Mouse (Mus musculus): ENCODE measurements around the gene Cyp2d10. TPM values are rescaled to one million over a fixed set of nuclear protein-coding genes. Genes with fewer than 3 reads are reported as not detected.
"Not testable (repeated sequence)": the region's sequence is repeated elsewhere in the genome, so short reads cannot be mapped to it uniquely, and the experiment has no call there.

Cyp2d10 gene
- under 1 TPM in 1 of 2 experiments, not detected in 1; 0.83 TPM for total RNA-seq (2021)
- long read RNA-seq, experiment 1, partial matches to known transcripts: 0 of 1 reads
- long read RNA-seq, experiment 1, other reads (novel, unspliced or antisense): 1 of 1 reads
- long read RNA-seq, experiment 2, transcript Cyp2d10-201 (9 exons, 1,648 nt): major isoform, 6 of 8 reads
- long read RNA-seq, experiment 2, partial matches to known transcripts: 1 of 8 reads
- long read RNA-seq, experiment 2, other reads (novel, unspliced or antisense): 1 of 8 reads

DNA sequence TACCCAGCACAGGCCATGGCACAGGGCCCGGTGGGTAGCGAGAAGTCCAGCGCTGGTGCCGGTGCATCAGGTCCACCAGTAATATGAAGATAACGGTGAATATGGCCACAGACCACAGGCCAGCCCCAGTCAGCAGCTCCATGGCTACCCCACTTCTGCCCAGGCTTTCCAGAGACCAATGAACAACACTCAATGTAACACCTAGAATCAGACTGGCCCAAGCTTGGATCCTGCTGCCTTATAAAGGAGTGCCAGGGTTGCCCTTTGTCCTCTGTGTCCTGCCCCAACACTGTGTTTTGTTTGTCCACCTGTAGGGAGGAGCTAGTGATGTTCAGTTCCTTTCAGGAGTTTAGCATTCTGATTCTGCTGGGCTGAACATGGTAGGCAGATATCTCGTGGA is at the start of gene Cyp2d10:
Cyp2d10 (minus strand) TSS at position 215 of the 400 bp plus-strand sequence.
- no peak for DNase-seq

DNA sequence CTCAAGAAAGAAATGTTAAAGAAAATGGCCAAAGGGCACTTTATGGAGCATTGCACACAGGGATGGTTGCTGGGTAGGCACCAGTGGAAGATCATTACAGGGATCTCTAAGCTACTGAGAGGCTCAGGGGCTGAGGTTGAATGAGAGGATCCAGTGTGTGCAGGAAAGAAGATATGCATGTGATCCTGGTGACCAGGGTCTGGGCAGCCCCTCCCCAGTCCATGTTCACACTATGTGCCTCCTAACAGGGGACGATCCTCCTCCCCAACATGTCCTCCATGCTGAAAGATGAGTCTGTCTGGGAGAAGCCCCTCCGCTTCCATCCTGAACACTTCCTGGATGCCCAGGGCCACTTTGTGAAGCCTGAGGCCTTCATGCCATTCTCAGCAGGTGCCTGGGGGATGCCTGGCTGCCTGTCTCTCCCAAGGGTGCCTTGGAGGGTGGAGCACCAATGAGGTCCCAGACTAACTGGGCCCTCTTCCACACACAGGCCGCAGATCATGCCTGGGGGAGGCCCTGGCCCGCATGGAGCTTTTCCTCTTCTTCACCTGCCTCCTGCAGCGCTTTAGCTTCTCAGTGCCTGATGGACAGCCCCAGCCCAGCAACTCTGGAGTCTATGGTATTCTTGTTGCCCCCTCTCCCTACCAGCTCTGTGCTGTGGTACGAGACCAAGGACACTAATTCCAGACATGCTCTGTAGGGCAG is 49.2 kb upstream of the Cyp2d10 start:
- DNase-seq: not testable (repeated sequence)

DNA sequence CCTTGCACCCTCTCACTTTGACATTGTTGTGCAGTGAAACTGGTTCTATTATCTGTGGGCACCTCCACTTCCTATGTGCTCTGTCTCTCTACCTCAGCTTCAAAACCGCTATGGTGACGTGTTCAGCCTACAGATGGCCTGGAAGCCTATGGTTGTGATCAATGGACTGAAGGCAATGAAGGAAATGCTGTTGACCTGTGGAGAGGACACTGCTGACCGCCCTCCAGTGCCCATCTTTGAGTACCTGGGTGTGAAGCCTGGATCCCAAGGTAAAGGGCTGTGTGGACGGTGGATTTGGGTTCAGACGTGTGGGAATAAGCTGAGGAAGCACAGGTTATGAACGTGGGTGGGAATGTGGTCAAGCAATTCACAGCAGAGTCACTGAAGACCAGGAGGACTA is 46.5 kb upstream of the Cyp2d10 start:
- DNase-seq: not testable (repeated sequence)

DNA sequence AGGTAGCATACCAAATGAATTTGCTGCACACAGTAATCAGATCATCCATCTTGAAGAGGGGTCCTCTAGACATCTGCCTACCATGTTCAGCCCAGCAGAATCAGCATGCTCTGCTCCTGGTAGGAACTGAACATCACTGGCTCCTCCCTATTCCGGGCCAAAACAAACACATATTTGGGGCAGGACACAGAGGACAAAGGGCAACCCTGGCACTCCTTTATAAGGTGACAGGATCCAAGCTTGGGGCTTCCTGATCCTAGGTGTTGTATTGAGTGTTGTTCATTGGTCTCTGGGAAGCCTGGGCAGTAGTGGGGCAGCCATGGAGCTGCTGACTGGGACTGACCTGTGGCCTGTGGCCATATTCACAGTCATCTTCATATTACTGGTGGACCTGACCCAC is 45.1 kb upstream of the Cyp2d10 start:
- DNase-seq: not testable (repeated sequence)

DNA sequence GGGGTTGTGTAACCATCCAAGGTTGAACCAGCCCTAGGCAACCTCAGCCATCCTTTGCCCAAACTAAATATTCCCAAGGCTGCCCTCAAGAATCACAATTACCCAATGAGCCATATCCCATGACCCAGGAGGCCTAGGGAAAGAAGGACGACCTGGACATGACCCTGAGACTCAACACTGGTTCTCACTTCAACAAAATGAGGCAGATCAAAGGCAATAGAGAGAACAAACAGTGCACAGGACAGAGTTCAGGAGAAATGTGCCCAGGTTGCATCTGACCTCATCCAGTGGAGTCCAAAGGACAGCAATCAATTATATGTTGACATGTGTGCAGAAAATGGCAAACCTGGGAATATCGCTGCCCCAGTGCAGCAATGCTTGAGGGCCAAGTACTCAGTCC is 43.0 kb upstream of the Cyp2d10 start:
- DNase-seq: peak in 1 of 2 experiments; percentile 3

DNA sequence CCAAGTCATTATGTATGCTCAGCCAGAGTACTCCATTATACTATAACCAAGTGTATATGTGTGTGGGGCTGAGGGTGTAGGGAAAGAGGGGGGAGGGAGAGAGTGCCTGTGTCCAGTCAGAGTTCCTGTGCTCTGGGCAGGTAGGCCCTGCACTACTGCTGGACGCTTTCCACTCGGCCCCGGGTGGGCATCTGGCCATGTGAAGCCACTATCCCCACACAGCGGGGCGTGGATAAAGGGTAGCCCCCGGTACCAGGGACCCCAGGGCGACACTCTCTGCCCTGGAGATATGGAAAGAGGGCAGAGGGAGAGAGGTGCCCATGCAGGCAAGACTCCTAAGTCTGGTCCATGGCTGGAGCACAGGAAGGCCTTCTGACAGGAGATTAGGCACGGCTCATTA is 38.2 kb upstream of the Cyp2d10 start:
- no peak for DNase-seq

DNA sequence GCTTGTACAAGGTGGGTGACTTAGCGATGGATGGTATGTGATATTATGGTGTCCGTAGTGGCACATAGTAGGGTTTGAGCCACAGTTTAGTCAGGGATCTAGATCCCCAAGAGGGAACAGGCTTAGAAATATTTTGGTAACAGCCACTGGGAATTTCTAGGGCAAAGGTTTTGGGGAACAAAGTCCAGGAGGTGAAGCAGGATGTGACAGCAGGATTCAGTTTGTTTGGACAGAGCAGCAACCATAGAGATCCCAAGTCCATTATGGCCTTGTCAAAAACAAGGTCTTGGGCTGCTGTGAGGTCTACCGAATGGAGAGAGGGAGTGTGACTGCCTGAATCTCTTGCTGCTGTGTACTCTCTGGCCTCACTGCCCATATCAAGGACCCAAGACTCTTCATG is 36.7 kb upstream of the Cyp2d10 start:
- no peak for DNase-seq

DNA sequence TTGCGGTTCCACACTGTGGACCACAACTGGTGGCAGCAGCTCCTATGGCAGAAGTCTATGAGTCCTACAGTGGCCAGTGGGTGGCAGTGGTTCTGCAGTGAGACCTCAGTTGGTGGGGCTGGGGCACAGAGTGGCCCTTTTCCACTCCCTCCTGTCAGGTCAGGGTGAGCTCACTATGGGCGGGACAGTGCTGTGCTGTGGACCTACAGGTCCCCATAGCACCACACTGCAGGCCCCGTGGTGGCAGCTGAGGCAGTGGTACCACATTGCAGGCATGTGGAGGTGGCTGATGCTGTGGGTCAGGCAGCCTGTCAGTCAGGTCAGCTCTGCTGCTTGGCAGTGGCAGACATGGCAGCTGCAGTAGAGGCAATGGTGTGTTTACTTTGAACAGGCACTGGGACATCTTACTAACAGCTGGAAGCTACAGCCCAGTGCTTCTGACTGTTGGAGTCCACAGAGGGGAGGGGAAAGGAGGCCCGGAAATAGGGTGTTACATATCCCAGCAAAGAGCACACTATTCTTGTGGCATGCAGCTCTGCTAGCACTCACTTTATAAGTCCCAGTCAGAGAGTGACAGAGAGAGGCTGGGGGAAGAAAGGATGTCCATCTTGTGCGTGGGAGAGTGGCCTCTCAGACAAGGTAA is 31.1 kb upstream of the Cyp2d10 start:
- DNase-seq: no peak

DNA sequence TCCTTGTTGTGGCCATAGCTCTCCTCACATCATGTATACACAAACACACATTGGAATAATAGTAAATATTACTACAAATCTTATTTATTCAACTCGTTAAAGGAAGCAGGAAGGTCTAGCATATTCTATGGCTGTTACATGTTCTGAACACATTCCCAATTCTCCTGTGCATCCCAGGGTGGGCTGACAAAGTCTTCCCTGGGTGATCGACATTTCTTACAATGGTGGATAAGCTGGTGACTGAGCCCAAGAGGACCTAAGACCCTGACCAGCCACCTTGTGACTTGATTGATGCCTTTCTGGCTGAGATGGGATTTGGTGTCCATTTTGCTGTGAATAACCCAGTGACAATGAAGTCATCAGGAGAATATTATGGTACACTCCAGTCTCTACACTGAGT is 28.6 kb upstream of the Cyp2d10 start:
- DNase-seq: no peak

DNA sequence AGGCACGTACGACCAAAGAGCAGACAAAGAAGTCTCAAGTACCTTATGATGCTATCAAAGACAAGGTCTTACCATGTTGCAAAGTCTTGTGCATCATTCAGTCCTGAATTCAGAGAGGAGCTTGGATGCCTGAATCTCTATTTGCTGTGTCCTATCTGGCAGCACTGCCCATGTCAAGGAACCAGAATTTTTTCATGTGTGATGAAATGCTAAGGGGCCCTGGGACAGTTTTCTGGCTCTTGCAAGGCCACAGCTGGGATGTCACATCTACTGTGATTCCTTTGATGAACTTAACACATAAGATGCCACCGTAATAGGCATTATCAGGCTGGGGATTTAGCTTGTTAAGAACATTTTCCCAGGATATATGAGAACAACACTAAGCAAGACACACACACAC is 28.0 kb upstream of the Cyp2d10 start:
- no peak for DNase-seq

DNA sequence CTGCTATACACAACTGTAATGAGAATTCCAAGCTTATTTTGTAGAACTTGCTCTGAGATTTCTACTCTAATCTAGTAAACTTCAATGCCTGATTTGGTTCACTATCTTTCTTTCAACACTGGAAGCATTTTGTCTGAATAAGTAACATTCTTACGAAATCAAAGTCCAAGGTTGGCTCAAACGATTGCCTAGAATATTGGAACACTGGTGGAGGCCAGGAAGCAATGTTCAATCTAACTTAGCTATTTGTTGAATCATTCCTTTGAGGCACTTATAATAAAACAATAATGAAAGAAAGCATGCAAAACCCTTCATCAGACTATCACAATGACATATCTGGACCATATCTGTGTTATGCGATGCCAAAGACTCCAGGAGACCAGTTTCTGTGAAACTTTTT is 27.5 kb upstream of the Cyp2d10 start:
- DNase-seq: no peak

DNA sequence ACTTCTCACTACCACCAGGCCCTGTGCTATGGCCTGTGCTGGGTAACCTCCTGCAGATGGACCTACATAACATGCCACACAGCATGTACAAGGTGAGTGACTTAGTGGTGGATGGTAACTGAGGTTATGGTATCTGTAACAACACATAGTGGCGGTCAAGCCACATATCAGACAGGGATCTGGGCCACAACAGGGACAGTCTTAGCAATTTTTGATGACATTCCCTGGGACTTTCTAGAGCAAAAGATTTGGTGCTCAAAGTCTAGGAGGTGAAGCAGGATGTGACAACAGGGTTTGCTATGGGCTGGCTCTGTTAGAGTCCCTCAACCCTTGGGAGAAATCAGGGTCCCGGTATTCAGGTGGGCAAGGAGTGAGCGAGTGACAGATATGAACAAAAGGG is 26.6 kb upstream of the Cyp2d10 start:
- DNase-seq: no peak

DNA sequence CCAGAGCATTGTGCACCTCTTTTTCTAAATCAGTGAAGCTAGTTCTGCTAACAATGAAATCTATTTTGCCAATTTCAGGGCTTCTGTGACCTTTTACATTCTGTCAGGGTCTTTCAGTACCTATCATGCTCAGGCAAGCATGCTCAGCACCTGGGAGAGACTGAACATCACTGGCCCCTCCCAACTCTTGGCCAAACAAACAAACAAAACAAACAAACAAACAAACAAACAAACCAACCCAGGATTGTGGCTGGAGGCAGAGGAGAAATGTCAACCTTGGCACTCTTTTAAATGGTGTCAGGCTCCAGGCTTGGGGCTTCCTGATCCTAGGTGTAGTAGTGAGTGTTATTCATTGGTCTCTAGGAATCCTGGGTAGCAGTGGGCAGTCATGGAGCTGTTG is 26.1 kb upstream of the Cyp2d10 start, which contains the start of gene Cyp2d9:
Cyp2d9 (plus strand) TSS at position 301 of the 400 bp plus-strand sequence.
- no peak for DNase-seq

DNA sequence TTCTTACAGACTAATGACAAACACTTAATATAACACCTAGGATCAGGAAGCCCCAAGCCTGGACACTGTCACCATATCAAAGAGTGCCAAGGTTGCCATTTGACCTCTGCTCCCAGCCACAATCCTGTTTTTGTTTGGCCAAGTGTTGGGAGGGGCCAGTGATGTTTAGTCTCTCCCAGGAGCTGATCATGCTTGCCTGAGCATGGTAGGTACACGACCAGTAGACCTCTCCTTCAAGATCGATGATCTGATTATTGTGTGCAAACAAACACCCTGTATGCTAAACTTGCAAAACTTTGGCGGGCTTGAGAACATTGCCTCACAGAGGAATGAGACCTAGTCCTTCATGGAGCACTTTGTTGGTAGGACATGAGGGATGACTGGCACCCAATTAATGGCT is 16.5 kb upstream of the Cyp2d10 start:
- DNase-seq: no peak

DNA sequence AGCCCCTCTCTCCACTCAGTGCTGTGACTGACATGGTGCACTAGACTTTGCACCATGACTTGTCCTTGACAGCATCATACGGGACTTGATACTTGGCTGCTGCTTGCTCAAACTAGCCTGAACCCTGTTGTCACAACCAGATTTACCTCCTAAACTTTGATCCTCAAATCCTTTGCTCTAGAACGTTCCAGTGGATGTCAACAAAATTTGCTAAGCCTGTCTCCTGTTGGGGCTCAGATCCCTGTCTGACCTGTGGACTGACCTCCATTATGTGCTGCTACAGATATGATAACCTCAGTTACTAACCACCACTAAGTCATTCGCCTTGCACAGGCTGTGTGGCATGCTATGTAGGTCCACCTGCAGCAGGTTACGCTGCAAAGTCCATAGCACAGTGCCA is 15.9 kb upstream of the Cyp2d10 start:
- no peak for DNase-seq

DNA sequence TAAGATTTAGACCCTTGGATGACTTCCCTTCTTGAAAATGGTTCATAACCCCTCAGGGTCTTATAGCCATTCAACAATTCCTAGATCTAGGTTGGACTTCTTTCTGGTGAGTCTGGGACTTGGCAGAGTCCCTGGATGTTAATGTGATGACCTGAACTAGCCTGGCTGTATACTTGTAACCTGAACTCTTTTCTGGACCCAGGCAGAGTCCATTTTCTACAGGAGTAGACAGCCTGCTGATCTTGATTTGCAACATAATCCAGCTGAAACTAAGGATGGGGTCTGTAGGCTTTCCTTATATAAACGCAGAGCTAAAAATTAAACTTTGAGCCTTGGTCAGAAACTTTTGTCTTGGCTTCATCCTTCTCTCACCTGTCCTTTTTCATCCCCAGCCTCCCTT is 11.6 kb upstream of the Cyp2d10 start:
- DNase-seq: no peak

DNA sequence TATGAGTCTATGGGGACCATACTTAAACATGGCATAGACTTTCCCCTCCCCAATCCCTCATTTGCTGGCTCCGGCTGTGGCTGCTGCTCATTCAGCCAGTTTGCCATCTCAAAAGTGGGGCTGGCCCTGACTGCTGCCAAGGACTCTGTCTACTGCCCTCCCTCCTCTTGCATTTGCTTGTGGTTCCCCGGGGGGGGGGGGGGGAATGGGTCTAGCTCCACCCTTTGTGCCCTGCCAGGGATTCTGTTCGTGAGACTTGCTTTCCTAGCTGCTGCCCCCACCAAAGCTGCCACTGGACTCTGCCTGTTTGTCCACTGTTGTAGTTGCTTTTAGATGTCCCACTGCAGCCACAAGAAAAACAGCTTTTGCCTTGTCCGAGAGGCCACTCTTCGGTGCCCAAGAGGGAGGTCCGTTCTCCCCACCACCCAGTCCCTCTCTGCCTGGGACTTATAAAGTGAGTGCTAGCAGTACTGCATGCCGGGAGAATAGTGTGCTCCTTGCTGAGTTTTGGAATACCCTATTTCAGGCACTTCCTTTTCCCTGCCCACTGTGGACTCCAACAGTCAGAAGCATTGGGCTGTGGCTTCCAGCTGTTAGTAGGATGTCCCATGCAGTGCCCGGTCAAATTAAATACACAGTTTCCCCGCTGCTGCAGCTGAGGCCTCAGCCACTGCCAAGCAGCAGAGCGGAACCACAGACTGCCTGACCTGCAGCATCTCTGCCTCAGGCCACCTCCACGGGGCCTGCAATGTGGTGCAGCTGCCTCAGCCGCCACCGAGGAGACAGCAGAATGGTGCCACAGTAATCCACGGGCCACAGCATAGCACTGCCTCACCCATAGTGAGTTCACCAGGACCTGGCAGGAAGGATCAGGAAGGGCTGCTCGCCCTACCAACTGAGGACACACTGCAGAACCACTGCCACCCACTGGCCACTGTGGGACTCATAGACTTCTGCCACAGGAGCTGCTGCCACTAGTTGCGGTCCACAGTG is 10.1 kb upstream of the Cyp2d10 start:
- peak; percentile 90 for DNase-seq

DNA sequence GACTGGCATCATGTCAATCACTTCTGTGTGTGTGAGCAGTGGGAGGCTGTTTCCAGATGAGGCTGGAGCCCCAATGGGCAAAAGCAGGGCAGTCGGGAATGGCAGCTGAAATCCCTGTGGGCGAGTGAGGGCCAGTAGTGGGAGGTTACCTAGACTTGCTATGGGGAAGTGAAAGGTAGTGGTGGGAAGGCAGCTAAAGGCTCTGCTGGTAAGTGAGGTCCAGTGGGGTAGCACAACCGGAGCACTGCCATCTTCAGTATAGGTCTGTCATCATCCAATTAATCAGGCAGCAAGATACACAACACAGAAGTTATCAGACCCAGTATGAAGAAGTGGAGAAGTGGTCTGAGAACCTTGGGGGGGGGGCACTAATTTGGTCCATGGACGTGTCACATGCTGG is 541 bp upstream of the Cyp2d10 start:
- DNase-seq: no peak

DNA sequence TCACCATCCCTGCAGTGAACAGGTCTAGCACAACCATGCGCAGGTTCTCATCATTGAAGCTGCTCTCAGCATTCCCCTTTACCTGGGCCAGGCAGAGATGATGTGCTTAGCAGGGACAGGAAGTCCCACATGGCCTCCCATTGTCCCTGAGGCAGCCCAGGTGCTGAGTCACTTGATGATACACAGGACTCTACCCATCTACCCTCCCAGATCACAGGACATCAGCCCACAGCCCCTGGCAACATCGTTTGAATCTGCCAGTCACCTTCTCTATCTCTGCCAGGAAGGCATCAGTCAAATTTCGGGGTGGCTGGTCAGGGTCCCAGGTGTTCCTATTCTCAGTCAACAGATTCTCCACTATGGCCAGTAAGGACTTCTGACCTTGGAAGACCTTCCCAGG is 2.8 kb downstream of the Cyp2d10 start:
- DNase-seq: no peak

DNA sequence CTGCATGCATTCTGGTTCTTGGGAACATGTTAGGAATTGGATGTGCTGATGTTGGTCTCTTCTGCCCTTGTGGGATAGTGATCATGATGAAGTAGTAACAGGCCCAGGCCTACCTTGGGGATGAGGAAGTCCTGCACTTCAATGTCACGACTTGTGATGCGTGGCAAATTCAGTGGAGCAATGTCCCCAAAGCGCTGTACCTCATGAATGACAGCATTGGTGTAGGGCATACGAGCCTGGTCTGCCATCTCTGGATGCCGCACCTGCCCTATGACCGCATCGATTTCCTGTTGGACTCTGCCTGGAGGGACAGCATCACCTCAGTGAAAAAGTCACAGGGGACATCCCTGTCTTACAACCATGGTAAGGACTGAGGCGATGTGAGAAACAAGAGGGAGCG is 3.4 kb downstream of the Cyp2d10 start:
- no peak for DNase-seq

DNA sequence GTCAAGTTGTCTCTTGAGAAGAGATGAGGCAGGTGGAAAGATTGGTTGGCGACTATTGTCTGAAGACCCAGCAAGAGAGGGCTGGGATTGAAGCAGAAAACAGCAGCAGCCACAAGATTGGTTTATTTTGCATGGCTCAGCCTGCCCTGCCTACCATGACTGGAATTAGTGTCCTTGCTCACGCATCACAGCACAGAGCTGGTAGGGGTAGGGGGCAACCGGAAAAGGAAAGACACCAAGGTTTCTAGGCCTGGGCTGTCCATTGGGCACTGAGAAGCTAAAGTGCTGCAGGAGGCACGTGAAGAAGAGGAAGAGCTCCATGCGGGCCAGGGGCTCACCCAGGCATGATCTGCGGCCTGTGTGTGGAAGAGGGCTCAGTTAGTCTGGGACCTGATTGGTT is 4.3 kb downstream of the Cyp2d10 start:
- no peak for DNase-seq

DNA sequence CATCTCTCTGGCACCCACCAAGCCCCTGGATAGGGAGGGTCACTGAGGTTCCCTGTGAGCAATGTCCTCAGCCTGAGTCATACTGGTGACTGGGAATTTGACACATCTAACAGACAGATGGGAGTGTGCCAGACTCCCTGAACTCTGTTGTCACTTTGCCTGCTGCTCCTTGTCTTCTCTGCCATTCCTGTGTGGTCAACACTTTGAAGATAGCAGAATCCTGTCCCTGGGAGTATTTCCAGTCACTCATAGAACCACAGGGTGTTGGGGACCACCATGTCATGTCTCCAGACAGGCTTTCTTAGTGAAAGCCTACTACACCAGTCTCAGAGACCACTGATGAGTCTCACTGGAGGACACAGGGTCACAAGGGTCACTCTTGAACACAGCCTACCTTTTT is 4.9 kb downstream of the Cyp2d10 start:
- no peak for DNase-seq

Measured in adrenal gland, postnatal 36 days (tissue).